Mouse (Mus musculus) cerebellum, adult 2 months (tissue): ENCODE data around the gene Abca13.

Source experiments
- CTCF ChIP-seq: fragments of 200-500 bp; IDR thresholded peaks from 2 replicates; pipeline ENCODE4 v1.5.1; 2011; ENCODE audit warnings: low read depth, mild to moderate bottlenecking, control low read depth, low read length, moderate library complexity, borderline replicate concordance; ENCODE audit not compliant: insufficient read depth
- POLR2A ChIP-seq: fragments of 200-500 bp; IDR thresholded peaks from 2 replicates; pipeline ENCODE4 v1.6.1; 2011; ENCODE audit warnings: low read length, control low read depth, borderline replicate concordance; ENCODE audit not compliant: insufficient read depth

- no peak for TF ChIP-seq CTCF
- no peak for TF ChIP-seq POLR2A
Observed at GRCm38 (mm10) chr11:9305450-9305849, 113.7 kb downstream of the Abca13 start.
